Mouse (Mus musculus) lung, postnatal 0 days (tissue): ENCODE measurements around the gene Ubr1. TPM values are rescaled to one million over a fixed set of nuclear protein-coding genes. Genes with fewer than 3 reads are reported as not detected.
A peak's percentile ranks its signal among the peaks of the same experiment; 100 is the strongest.

ENCODE experiments used
- ATAC-seq: fragments of 200-750 bp; cut with Nextera tagmentation; 2 replicates; pipeline ENCODE4 v1.8.0; 2017; ENCODE audit warnings: moderate library complexity
- DNase-seq: peaks from one replicate; pipeline ENCODE4 v3.0.0-alpha.2; 2016; ENCODE audit warnings: low spot score
- H3K27ac ChIP-seq: fragments of 300-500 bp; sonication (generic); 2 replicates; pipeline ENCODE4 v1.5.1; 2014; ENCODE audit warnings: antibody characterized with exemption, mild to moderate bottlenecking, low read length, mixed read lengths
- H3K27me3 ChIP-seq: fragments of 300-500 bp; sonication (generic); replicated peaks from 2 replicates; pipeline ENCODE4 v1.6.1; 2014; ENCODE audit warnings: low read length, mixed read lengths; ENCODE audit not compliant: insufficient read depth
- H3K36me3 ChIP-seq: fragments of 300-500 bp; sonication (generic); 2 replicates; pipeline ENCODE4 v1.6.1; 2014; ENCODE audit warnings: low read length, mixed read lengths; ENCODE audit not compliant: insufficient read depth
- H3K4me1 ChIP-seq: fragments of 300-500 bp; sonication (generic); 2 replicates; pipeline ENCODE4 v1.6.1; 2014; ENCODE audit warnings: antibody characterized with exemption, low read depth, low read length, mixed read lengths; ENCODE audit not compliant: insufficient read depth
- H3K4me2 ChIP-seq: fragments of 300-500 bp; sonication (generic); replicated peaks from 2 replicates; pipeline ENCODE4 v1.6.1; 2014; ENCODE audit warnings: low read depth, mild to moderate bottlenecking, low read length, moderate library complexity, mixed read lengths
- H3K4me3 ChIP-seq: fragments of 300-500 bp; sonication (generic); 2 replicates; pipeline ENCODE4 v1.5.1; 2014; ENCODE audit warnings: low read depth, low read length
- H3K9ac ChIP-seq: fragments of 300-500 bp; sonication (generic); replicated peaks from 2 replicates; pipeline ENCODE4 v1.6.1; 2014; ENCODE audit warnings: low read depth, mild to moderate bottlenecking
- H3K9me3 ChIP-seq: fragments of 300-500 bp; sonication (generic); 2 replicates; pipeline ENCODE4 v1.6.1; 2016; ENCODE audit warnings: low read length, mixed read lengths
- CTCF ChIP-seq: IDR thresholded peaks from 2 replicates; pipeline ENCODE4 v1.5.1; 2016; ENCODE audit warnings: antibody characterized with exemption, mild to moderate bottlenecking
- EP300 ChIP-seq: IDR thresholded peaks from 2 replicates; pipeline ENCODE4 v1.6.1; 2016; ENCODE audit warnings: antibody characterized with exemption, mild to moderate bottlenecking, control low read depth
- WGBS: fragments of 180-500 bp; shearing (Covaris S2); extraction: QIAGEN DNeasy Blood & Tissue Kit; methylation state at CpG from one replicate; pipeline ENCODE4 v1.1.7; 2014; 5-methylcytosine and 5-hydroxymethylcytosine counted together
- polyA plus RNA-seq: library from polyadenylated mRNA; unstranded; fragments of >200 nt; fragmentation: Nextera tagmentation; extraction: Ambion mirVana; gene quantifications from 2 replicates; pipeline ENCODE4 v1.2.1, GENCODE M21; 2015

Ubr1 gene
- polyA plus RNA-seq, 1 experiment from 2014 or later = 25.1 TPM

GRCm38 (mm10) chr2:120952176-120952938 is 18.2 kb downstream of the Ubr1 start:
- Histone ChIP-seq H3K9me3 (no peaks in the 10 kb centered on the region), H3K4me1 (no peaks in the 10 kb centered on the region), H3K27me3 (no peaks in the 10 kb centered on the region), H3K4me2 (no peak overlapping the region), H3K4me3 (no peak overlapping the region), H3K36me3 (peaks cover 22% of the 10 kb centered on the region; the same call in 1 of the 2 replicates), H3K27ac (no peak overlapping the region), H3K9ac (no peak overlapping the region)
- no peak for DNase-seq
- ATAC-seq = peak; percentile 71
- no peak for TF ChIP-seq EP300
- TF ChIP-seq CTCF = no peak
- 33% methylated on average over 2 of the region's 2 CpGs for WGBS

- Histone ChIP-seq H3K27me3 (no peaks in the 10 kb centered on the region), H3K4me1 (no peaks in the 10 kb centered on the region), H3K4me3 (no peak overlapping the region), H3K4me2 (no peak overlapping the region), H3K9me3 (no peaks in the 10 kb centered on the region), H3K27ac (no peak overlapping the region), H3K36me3 (peaks cover 33% of the 10 kb centered on the region; the same call in 1 of the 2 replicates), H3K9ac (no peak overlapping the region)
- WGBS = 76% methylated on average over 5 of the region's 5 CpGs
- no peak for DNase-seq
- no peak for ATAC-seq
- no peak for TF ChIP-seq CTCF
- TF ChIP-seq EP300 = no peak
These were observed 19.3 kb downstream of the Ubr1 start for GRCm38 (mm10) chr2:120951208-120951607.

DNA sequence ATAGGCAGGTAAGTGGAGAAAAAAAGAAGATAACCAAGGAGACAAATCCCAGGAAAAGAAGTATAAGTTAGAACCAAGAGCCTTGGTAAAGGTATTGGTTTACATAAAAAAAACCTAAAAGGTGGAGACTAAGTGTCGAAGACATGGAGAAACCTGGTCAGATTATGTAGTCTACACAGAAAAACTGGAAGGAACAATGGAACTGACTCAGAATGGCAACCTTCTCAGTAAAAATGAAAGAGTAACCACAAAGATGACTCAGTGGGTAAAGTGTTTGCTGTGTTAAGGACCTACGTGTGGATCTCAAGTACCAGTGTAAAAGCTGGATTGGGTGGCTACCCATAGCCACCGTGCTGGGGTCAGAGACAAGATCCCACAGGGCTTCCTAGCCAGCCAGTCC is 37.5 kb downstream of the Ubr1 start:
- peaks cover 35% of the 10 kb centered on the region for H3K36me3 ChIP-seq
- WGBS = 65% methylated on average over 3 of the region's 3 CpGs
- TF ChIP-seq CTCF = no peak
- TF ChIP-seq EP300 = no peak

GRCm38 (mm10) chr2:120909556-120909955 is 61.0 kb downstream of the Ubr1 start:
- Histone ChIP-seq H3K4me1 (no peaks in the 10 kb centered on the region), H3K36me3 (peaks cover 26% of the 10 kb centered on the region; the same call in 1 of the 2 replicates), H3K27me3 (no peaks in the 10 kb centered on the region), H3K27ac (no peak overlapping the region), H3K9me3 (no peaks in the 10 kb centered on the region), H3K4me2 (no peak overlapping the region), H3K9ac (no peak overlapping the region), H3K4me3 (no peak overlapping the region)
- TF ChIP-seq EP300 (no peak), CTCF (no peak)
- no peak for ATAC-seq
- peak; percentile 5 for DNase-seq
- WGBS = 66% methylated on average over 4 of the region's 4 CpGs

More for the DNA sequence above, 37.5 kb downstream of the Ubr1 start:
- Histone ChIP-seq H3K27me3 (no peaks in the 10 kb centered on the region), H3K9ac (no peak overlapping the region), H3K4me1 (no peaks in the 10 kb centered on the region), H3K4me3 (no peak overlapping the region), H3K9me3 (no peaks in the 10 kb centered on the region), H3K4me2 (no peak overlapping the region), H3K27ac (no peak overlapping the region)
- DNase-seq (peak; percentile 36), ATAC-seq (peak; percentile 41; the same call in 1 of the 2 replicates)

- Histone ChIP-seq H3K27me3 (no peaks in the 10 kb centered on the region), H3K36me3 (peaks cover 41% of the 10 kb centered on the region)
These were observed 74.2 kb downstream of the Ubr1 start for GRCm38 (mm10) chr2:120896361-120896760.

DNA sequence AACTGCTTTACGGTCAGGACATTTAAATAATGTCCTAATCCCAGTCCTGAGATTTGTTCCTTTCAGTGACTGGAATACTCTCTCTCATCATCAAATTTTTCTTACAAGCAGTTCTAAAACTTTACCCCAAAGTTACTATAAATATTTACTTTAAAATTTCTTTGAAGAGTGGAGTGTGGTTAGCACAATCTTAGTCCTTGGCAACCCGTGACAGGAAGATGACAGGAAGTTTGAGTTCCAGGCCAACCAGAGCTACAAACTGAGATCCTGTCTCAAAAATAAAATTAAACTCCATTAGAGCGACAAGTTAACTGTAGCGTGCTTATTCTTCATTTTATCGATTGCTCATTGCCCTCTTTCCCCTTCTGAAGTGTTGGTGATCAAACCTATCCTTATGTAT is 82.9 kb downstream of the Ubr1 start:
- Histone ChIP-seq H3K27ac (no peak overlapping the region), H3K27me3 (no peaks in the 10 kb centered on the region), H3K9ac (no peak overlapping the region), H3K4me2 (no peak overlapping the region), H3K4me3 (no peak overlapping the region), H3K36me3 (peaks cover 32% of the 10 kb centered on the region), H3K4me1 (no peaks in the 10 kb centered on the region), H3K9me3 (no peaks in the 10 kb centered on the region)
- peak; percentile 50 for ATAC-seq
- peak; percentile 32 for DNase-seq
- TF ChIP-seq EP300 = no peak
- no peak for TF ChIP-seq CTCF
- 40% methylated on average over 5 of the region's 5 CpGs for WGBS

More at GRCm38 (mm10) chr2:120896361-120896760, 74.2 kb downstream of the Ubr1 start:
- H3K4me3 ChIP-seq = no peak overlapping the region
- H3K4me1 ChIP-seq = no peaks in the 10 kb centered on the region
- 93% methylated on average over 3 of the region's 3 CpGs for WGBS
- H3K27ac ChIP-seq = no peak overlapping the region
- DNase-seq (no peak), ATAC-seq (no peak)
- H3K9me3 ChIP-seq = no peaks in the 10 kb centered on the region
- H3K9ac ChIP-seq = no peak overlapping the region
- no peak for TF ChIP-seq CTCF
- no peak for TF ChIP-seq EP300
- H3K4me2 ChIP-seq = no peak overlapping the region
